Mouse (Mus musculus): ENCODE results near the gene Mycl.
"Not testable (repeated sequence)": the region's sequence is repeated elsewhere in the genome, so short reads cannot be mapped to it uniquely, and the experiment has no call there.

The Mycl gene

GRCm38 (mm10) chr4:122981238-122981637, 14.2 kb upstream of the Mycl start:
- DNase-seq (ENCODE audit: low read depth, low spot score) = no peak

GRCm38 (mm10) chr4:122981930-122982329, 13.5 kb upstream of the Mycl start:
- DNase-seq (ENCODE audit: low read depth, low spot score) = no peak

GRCm38 (mm10) chr4:122982537-122982936, 12.9 kb upstream of the Mycl start:
- DNase-seq (ENCODE audit: low read depth, low spot score) = no peak

- DNase-seq (ENCODE audit: low read depth, low spot score) = no peak
Measured at GRCm38 (mm10) chr4:122983486-122984261, 11.8 kb upstream of the Mycl start.

GRCm38 (mm10) chr4:122985110-122985509, 10.3 kb upstream of the Mycl start:
- DNase-seq (ENCODE audit: low read depth, low spot score) = peak; percentile 80

- no peak for DNase-seq (ENCODE audit: low read depth, low spot score)
Measured at GRCm38 (mm10) chr4:122987421-122987820, 8.0 kb upstream of the Mycl start.

GRCm38 (mm10) chr4:122988004-122988403, 7.4 kb upstream of the Mycl start:
- DNase-seq (ENCODE audit: low read depth, low spot score) = peak; percentile 60

- DNase-seq (ENCODE audit: low read depth, low spot score) = peak; percentile 67
Measured at GRCm38 (mm10) chr4:122991177-122991576, 4.3 kb upstream of the Mycl start.

- no peak for DNase-seq (ENCODE audit: low read depth, low spot score)
Measured at GRCm38 (mm10) chr4:122992276-122992675, 3.2 kb upstream of the Mycl start.

GRCm38 (mm10) chr4:122996221-122996617, 767 bp downstream of the Mycl start:
- DNase-seq (ENCODE audit: low read depth, low spot score) = no peak

- peak; percentile 60 for DNase-seq (ENCODE audit: low read depth, low spot score)
Measured at GRCm38 (mm10) chr4:122996618-122997381, 1.3 kb downstream of the Mycl start.

- DNase-seq (ENCODE audit: low read depth, low spot score) = no peak
Measured at GRCm38 (mm10) chr4:122998537-122999262, 3.2 kb downstream of the Mycl start.

GRCm38 (mm10) chr4:122999263-122999691, 3.8 kb downstream of the Mycl start:
- DNase-seq (ENCODE audit: low read depth, low spot score) = no peak

- DNase-seq (ENCODE audit: low read depth, low spot score) = no peak
Measured at GRCm38 (mm10) chr4:123000130-123000529, 4.7 kb downstream of the Mycl start.

GRCm38 (mm10) chr4:123000617-123001342, 5.3 kb downstream of the Mycl start:
- DNase-seq (ENCODE audit: low read depth, low spot score) = no peak

- no peak for DNase-seq (ENCODE audit: low read depth, low spot score)
Measured at GRCm38 (mm10) chr4:123005054-123005966, 9.9 kb downstream of the Mycl start.

GRCm38 (mm10) chr4:123012501-123012900, 17.0 kb downstream of the Mycl start:
- not testable (repeated sequence) for DNase-seq (ENCODE audit: low read depth, low spot score)

GRCm38 (mm10) chr4:123013346-123013945, 18.0 kb downstream of the Mycl start:
- no peak for DNase-seq (ENCODE audit: low read depth, low spot score)

- DNase-seq (ENCODE audit: low read depth, low spot score) = peak; percentile 44
Measured at GRCm38 (mm10) chr4:123013949-123014406, 18.5 kb downstream of the Mycl start.
